Mouse (Mus musculus) megakaryocyte-erythroid progenitor cell, adult 5-6 weeks (primary cell): ENCODE data around the gene Hist1h2bp. TPM values are rescaled to one million over a fixed set of nuclear protein-coding genes. Genes with fewer than 3 reads are reported as not detected.

Experiments
- ATAC-seq: replicated peaks from 2 replicates; pipeline ENCODE4 v1.8.0; 2016; ENCODE audit warnings: mild to moderate bottlenecking, inconsistent platforms; ENCODE audit not compliant: severe bottlenecking, poor library complexity, low FRiP score, low TSS enrichment
- total RNA-seq, 2 experiments: library from RNA; stranded (forward) in 1 of 2; stranded (reverse) in 1 of 2; fragments of 200-1000, 215-1000 nt in 1 of 2; fragments of >200 nt in 1 of 2; fragmentation: Nextera tagmentation in 1 of 2; gene quantifications; 2 replicates each; pipeline ENCODE4 v1.2.3; 2014 to 2017

The Hist1h2bp gene
- total RNA-seq (2014; fragmentation: Nextera tagmentation) (19.6 and 62.9 TPM in 2 replicates), total RNA-seq (2017) (33.7 and 54.7 TPM in 2 replicates)

DNA sequence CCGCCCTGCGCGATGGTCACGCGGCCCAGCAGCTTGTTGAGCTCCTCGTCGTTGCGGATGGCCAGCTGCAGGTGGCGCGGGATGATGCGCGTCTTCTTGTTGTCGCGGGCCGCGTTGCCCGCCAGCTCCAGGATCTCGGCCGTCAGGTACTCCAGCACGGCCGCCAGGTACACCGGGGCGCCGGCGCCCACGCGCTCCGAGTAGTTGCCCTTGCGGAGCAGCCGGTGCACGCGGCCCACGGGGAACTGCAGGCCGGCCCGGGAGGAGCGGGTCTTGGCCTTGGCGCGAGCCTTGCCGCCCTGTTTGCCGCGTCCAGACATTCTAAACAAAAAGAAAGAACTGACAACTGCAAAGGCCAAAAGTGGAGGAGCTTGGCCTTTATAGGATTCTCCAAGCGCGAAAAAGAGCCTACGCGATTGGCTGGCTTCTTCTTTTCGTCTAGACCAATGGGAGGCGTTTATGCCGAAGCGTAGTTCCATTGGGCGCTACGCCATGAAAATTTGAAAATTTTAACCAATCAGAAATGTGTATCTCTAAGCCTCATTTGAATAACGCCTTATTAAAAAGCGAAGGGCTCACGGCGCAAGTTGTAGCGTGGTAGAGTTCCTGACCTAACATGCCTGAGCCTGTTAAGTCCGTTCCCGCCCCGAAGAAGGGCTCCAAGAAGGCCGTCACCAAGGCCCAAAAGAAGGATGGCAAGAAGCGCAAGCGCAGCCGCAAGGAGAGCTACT lies at the start of gene Hist1h2bp, which contains the start of gene Hist1h2an:
TSS of gene Hist1h2bp (plus strand) at position 563 of the 731 bp plus-strand sequence.
TSS of gene Hist1h2an (minus strand) at position 320 of the 731 bp plus-strand sequence.
- ATAC-seq: peak; percentile 82

DNA sequence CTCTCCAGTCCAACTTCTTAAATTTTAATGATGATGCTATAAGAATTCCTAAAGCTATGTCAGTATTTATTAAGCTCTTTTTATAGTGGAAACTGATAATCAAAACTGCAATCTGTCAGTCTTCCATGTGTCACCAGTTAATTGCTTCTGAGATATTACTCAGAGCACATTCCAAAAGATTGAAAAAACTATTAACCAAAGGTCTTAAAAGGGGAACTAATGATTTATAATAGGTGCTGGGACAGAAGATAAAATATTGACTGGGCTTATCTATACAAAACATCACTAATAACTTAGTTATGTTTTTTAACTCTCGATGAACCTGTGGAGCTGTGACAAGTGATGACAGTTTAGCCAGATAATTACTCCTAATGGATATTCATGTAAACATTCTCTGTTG lies 42.3 kb upstream of the Hist1h2bp start:
- no peak for ATAC-seq

DNA sequence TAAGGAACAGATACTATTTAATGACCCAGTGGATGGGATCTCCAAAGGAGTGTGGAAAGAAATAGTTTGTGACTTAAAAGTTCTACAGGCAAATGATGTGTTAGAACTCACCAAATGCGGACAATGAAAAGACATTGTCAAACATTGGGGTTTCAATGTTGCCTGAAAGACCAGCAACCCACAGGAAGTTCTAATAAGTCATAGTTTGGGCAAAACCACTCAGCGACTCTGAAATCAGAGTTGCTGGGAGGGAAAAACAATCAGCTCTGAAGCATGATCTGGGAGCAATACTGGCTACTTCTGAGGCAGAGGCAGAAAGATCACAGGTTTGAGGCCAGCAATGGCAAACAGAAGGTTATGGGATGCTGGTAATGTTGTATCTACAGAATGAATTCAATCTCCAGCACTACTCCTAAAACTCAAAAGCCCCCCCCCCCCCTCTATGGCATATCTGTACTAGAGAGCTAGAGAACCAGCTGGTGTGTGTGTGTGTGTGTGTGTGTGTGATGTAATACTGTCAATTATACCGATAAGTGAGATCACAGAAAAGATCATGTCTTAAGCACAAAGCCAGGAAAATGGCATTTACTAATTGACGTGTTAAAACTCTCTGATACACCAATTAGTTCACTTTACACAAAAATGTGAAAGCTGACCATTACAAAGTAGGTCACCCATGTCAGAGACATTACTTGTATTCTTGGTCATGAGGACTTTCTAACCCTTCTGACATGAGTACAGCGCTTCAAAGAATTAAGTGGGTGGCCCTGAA lies 37.7 kb upstream of the Hist1h2bp start:
- peak; percentile 13 for ATAC-seq

DNA sequence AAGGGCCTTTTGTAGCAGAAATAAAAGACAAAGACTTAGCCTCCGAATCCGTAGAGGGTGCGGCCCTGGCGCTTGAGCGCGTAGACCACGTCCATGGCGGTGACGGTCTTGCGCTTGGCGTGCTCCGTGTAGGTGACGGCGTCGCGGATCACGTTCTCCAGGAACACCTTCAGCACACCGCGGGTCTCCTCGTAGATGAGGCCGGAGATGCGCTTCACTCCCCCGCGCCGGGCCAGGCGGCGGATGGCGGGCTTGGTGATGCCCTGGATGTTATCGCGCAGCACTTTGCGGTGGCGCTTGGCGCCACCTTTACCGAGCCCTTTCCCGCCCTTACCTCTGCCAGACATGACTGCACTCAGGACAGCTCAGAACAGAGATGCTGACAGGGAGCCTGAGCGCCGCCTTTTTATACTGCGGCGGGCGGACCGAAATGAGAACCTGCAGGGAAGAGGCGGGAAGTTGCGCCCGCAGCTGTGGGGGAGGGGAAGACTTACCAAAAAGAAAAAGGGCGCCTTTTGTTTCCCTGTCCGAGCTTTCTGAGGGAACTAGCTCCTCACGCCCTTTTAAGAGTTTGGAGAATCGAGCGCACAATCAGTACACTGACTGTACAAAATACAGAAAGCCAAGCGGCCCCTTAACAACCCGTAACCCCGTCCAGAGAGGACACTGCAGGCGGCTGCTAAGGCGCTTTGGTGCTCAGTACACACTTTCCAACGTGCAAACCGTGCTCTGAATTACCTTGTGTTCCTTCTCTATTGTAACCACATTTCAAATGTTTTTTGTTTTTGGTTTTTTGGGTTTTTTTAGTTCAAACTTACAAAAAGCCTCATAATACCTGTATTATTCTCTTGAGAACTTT lies 36.9 kb upstream of the Hist1h2bp start, which contains the start of gene Hist1h4k:
TSS of gene Hist1h4k (minus strand) at position 347 of the 859 bp plus-strand sequence.
- peak; percentile 43 for ATAC-seq

DNA sequence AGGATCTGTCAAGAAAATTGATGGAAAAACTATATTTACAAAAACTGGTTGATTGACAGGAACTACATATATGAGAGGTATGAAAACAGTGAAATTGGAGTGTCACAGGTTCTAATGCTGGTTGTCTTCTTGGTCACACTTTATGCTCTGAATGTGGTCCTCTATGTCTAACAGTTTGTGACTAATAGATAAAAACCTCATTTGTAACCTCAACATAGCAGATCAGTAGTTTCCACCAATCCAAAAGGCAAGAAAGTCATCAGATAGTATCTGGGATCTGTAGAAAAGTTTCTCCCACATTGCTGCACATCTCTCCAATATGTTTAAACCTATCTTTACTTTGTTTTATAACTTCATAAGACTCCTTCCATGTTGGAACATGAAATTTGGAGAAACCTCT lies 35.8 kb upstream of the Hist1h2bp start:
- ATAC-seq: no peak

DNA sequence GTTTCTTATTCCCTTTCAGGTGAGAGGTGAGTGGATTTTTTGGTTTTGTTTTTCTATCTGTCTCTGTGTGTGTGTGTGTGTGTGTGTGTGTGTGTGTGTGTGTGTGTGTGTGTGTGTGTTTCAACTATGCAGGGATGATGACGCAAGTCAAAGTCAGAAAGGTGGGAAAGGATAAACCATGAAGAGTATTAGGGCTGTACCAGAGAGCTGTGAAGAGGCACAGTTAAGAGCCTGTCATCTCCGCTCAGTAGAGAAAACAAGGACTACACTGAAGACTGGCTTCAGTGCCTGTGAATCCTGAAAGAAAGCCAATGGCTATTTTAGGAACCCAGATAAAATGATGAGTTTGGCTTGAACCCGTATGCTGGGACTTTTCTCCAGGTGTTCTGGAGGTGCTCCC lies 35.4 kb upstream of the Hist1h2bp start:
- no peak for ATAC-seq

DNA sequence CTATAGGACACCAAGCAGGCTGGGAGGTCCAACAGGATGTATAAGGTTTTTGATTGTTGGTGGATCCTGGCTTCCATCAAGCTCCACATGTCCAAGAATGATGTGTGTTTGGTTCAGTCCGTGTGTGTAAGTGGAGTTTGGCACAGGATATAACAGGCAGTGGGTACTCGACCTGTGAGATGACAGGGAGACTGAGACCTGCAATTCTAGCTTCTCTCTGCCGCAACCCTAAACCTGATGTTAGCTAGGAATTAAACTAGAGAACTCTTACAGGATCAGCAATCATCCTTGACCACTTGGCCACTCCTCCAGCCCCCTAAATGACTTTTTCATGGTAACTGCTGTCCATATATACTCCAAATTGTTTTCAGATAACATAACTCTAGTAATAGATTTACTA lies 34.9 kb upstream of the Hist1h2bp start:
- no peak for ATAC-seq

DNA sequence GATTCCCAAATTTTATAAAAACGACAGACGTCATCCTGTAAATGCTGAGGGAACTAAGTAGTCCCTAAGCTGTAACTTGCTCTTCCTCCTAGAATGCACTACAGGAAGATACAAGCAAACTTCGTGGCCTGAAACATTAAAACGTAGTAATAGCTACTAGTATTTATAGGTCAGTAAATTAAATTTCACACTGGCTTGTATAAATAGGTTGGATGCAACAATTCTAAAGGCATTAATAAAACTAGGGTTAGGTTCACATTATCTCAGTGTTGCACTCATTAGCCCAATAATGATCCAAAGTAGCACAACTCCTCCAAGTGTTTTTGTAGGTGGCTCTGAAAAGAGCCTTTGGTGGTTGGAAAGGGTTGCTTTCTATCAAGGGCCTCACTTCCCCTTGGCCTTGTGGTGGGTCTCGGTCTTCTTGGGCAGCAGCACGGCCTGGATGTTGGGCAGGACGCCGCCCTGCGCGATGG lies 34.2 kb upstream of the Hist1h2bp start:
- ATAC-seq: peak; percentile 9

DNA sequence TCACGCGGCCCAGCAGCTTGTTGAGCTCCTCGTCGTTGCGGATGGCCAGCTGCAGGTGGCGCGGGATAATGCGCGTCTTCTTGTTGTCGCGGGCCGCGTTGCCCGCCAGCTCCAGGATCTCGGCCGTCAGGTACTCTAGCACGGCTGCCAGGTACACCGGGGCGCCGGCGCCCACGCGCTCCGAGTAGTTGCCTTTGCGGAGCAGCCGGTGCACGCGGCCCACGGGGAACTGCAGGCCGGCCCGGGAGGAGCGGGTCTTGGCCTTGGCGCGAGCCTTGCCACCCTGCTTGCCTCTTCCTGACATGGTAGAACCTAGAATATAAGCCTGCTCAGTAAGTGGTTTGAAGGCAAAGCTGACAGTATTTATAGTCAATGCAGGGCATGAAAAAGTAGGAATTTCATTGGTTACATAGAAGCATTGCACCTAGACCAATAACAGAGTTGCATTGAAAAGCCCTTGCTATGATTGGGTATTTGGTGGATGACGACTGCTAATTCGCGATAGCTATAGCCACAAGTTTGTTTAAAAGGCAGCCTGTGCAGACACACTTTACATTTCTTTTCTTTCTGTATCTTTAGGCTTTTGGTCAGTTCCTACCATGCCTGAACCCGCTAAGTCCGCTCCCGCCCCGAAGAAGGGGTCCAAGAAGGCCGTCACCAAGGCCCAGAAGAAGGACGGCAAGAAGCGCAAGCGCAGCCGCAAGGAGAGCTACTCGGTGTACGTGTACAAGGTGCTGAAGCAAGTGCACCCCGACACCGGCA lies 33.6 kb upstream of the Hist1h2bp start, which contains the start of the genes Hist1h2ak and Hist1h2bn:
TSS of gene Hist1h2ak (minus strand) at position 304 of the 762 bp plus-strand sequence.
TSS of gene Hist1h2bn (plus strand) at position 600 of the 762 bp plus-strand sequence.
- peak; percentile 78 for ATAC-seq

DNA sequence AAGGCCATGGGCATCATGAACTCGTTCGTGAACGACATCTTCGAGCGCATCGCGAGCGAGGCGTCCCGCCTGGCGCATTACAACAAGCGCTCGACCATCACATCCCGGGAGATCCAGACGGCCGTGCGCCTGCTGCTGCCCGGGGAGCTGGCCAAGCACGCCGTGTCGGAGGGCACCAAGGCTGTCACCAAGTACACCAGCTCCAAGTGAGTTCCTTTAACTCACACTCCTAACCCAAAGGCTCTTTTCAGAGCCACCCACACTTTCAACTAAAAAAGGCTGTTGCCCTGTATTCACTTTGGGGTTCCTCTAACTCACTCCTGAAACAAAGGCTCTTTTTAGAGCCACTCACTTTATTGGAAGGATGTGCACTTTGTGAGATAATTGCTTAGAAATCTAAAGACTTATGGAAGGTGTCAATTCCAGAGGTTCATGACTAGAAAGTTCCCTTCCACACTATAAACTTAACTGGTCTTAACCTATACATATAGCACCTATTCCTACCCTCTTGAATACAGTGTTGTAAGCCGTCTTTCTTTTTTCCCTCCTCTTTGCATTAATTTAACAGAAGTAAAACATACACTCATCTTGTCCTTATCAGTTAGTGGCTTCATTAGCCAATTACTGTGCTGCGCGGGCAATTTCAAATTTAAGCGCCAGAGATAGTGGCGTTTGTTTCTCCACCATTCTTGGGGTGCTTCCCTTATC lies 32.8 kb upstream of the Hist1h2bp start:
- peak; percentile 39 for ATAC-seq

DNA sequence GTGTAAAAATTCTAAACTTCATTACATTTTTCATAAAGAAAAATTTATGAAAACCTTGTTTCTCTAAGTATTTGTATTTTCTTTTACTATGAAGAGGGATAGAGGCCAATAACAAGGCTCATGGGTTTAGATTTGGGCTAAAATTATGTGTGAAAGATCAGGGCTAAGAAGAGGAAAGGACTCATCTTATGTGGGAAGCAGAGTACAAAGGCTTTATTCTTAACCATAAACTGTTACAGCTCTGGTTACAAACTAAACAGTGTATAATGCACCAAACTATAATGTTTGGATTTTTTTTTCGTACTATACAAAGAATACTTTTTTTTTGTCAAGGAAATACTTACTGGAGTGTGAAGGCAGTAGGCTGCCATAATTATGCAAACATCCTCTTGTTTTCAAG lies 31.6 kb upstream of the Hist1h2bp start:
- no peak for ATAC-seq

DNA sequence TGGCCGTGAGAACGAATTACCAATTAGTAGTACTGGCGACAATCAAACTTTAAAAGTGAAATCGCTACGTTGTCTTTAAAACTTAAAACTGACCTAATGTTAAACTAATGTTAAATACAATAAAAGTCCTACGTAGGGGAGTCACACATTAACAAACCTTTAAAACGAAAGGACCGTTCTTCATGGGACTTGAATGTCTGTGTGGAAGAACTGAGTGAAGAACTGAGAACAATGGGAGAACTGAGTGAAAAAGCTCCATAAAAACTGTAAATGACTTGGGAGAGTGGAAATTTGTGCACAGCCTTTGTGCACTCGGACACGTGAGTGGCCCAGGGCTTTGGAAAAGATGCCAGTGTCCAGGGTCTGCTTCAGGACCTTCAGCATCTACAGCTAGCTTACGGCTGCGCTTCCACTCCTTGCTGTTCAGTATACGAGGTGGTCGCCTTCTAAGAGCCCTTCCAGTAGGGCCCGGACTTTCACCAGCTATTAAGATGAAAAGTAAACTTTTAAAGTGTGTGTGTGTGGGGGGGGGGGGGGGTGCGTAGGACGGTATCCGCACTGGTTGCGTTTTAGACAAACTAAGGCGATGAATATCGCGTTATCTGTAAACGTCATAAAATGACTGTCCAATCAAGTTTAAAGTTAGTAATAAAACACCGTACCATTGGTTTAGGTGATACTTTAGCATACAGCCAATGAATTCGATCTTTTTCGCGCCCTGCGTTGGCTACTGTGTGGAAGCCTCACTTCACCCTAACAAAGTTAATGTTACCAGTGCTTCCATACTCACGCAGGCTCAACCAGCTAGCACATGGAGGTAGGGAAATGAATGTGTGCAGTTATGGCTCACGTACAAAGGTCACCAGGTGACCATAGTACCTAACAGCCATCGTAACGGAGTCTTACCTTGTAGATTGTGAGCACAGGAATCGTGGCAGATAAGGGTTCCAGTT lies 8.2 kb upstream of the Hist1h2bp start:
- peak; percentile 53 for ATAC-seq

DNA sequence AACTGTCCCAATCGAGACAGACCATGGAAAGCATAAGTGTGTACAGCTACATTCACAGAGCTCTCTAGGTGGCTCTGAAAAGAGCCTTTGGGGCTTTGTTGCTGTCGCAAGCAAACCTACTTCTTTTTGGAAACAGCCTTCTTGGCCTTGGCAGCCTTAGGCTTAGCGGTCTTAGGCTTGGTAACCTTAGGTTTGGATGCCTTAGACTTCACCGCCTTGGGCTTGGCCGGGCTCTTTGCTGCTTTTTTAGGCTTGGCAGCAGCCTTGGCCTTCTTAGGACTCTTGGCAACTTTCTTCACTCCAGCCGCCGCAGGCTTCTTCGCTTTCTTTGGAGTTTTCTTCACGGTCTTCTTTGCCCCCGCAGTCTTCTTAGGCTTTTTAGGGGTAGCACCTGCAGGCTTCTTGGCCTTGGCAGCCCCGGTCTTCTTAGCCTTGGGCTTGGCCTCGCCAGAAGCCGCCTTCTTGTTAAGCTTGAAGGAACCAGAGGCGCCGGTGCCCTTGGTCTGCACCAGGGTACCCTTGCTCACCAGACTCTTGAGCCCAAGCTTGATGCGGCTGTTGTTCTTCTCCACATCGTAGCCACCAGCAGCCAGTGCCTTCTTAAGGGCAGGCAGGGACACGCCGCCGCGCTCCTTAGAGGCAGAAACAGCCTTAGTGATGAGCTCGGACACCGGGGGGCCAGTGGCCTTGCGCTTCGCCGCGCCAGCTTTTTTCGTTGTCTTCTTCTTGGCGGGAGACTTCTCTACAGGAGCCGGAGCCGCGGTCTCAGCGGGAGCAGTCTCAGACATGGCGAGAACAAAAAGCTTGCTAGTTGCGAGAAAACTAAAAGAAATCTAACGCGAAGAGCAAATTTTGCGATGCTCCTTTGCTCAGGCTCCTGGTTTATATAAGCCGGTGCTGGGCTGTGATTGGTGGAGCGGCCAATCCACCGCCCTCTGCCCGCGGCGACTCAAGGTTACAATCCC lies 7.2 kb upstream of the Hist1h2bp start, which contains the start of gene Hist1h1b:
TSS of gene Hist1h1b (minus strand) at position 859 of the 965 bp plus-strand sequence.
- peak; percentile 49 for ATAC-seq

DNA sequence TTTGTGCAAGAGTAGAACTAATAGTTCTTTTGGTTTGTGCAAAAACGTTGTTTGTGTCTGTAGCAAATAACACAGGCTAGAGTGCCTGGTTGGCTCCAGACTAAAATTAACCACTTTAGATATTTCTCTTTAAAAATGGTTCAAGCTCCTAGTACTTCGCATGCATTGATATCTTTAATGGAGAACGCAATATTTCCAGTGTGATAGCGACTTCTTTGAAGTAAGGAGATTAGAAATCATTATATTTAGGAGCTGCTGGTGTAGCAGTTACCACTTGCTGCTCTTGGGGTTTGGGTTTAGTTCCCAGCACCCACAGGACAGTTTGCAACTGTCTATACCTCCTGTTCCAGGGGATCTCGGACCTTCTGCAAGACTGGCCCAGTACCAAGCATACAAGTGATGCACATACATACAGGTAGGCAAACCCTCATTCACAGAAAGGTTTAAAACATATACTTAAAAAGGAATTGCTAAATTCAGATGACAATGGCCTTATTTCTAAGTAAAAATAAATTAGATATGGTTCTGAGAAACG lies 6.2 kb upstream of the Hist1h2bp start:
- no peak for ATAC-seq

DNA sequence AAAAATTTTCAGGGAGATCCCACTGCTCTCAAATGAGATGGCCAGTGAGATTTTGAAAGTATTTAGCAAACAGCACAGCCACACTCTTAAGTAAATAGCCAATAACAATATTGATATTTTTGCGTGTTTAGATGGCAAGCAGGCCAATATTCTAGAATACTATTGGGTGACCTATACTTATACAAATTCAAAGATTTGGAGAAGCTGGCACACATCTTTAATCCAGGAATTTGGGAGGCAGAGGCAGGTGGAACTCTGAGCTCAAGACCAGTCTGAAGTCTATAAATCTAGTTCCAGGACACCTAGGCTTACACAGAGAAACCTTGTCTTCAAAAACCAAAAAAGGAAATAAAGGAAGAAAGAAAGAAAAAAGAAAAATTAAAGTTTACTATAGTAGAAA lies 5.6 kb upstream of the Hist1h2bp start:
- ATAC-seq: no peak
